Mouse (Mus musculus) heart, embryonic 13.5 days (tissue): ENCODE data around the gene Cactin. TPM values are rescaled to one million over a fixed set of nuclear protein-coding genes. Genes with fewer than 3 reads are reported as not detected.
A peak's percentile ranks its signal among the peaks of the same experiment; 100 is the strongest.

Experiments
- microRNA-seq: library from miRNA; unstranded; fragments of <30 nt; microRNA quantifications from one replicate; pipeline ENCODE4, GENCODE M21; 2016
- polyA plus RNA-seq: library from polyadenylated mRNA; unstranded; fragments of >200 nt; fragmentation: Nextera tagmentation; extraction: Ambion mirVana; gene quantifications from 2 replicates; pipeline ENCODE4 v1.2.1, GENCODE M21; 2015

Gene Cactin
- polyA plus RNA-seq, 1 experiment from 2014 or later = 28.2 TPM

Small RNA genes lying within 50 kb of the gene (microRNA-seq; reads per million reads assigned to microRNA genes)
- gene Mir3057 = 13.7 reads per million, percentile 30 among the genes with 10 or more reads in this experiment

Other genes starting within 250 kb of the Cactin start
- gene Creb3l3, start 222.2 kb upstream of the Cactin start, polyA plus RNA-seq = 0.83 and 1.1 TPM in 2 replicates
- gene Map2k2, start 215.2 kb upstream of the Cactin start, polyA plus RNA-seq = 150 TPM in 2 replicates
- 19.5 and 20.1 TPM in 2 replicates for gene Zbtb7a, start 185.9 kb upstream of the Cactin start, polyA plus RNA-seq
- gene Pias4, start 153.2 kb upstream of the Cactin start, polyA plus RNA-seq = 35.7 and 40.3 TPM in 2 replicates
- 393 and 411 TPM in 2 replicates for gene Eef2, start 144.5 kb upstream of the Cactin start, polyA plus RNA-seq
- gene Dapk3, start 138.1 kb upstream of the Cactin start, polyA plus RNA-seq = 41.5 and 42.4 TPM in 2 replicates
- gene 4930442H23Rik, start 137.3 kb upstream of the Cactin start, polyA plus RNA-seq = 0.27 TPM in 1 of 2 replicates, not detected in the other
- gene Nmrk2, start 119.1 kb upstream of the Cactin start, polyA plus RNA-seq = 5.2 and 6.1 TPM in 2 replicates
- gene Atcay, start 90.3 kb upstream of the Cactin start, polyA plus RNA-seq = 0.43 and 0.53 TPM in 2 replicates
- 4.1 and 6.5 TPM in 2 replicates for gene Zfr2, start 87.9 kb upstream of the Cactin start, polyA plus RNA-seq
- gene Matk, start 68.2 kb upstream of the Cactin start, polyA plus RNA-seq = 1.6 and 1.9 TPM in 2 replicates
- 244 and 260 TPM in 2 replicates for gene Mrpl54, start 54.2 kb upstream of the Cactin start, polyA plus RNA-seq
- gene Apba3, start 54.1 kb upstream of the Cactin start, polyA plus RNA-seq = 45.4 and 51.4 TPM in 2 replicates
- gene Tjp3, start 29.5 kb upstream of the Cactin start, polyA plus RNA-seq = 2.2 and 2.4 TPM in 2 replicates
- gene Pip5k1c, start 28.1 kb upstream of the Cactin start, polyA plus RNA-seq = 31.0 and 32.0 TPM in 2 replicates
- gene Tbxa2r, start 7.6 kb downstream of the Cactin start, polyA plus RNA-seq = 13.6 and 14.7 TPM in 2 replicates
- 0.06 TPM in 1 of 2 replicates, not detected in the other for gene Gipc3, start 22.2 kb downstream of the Cactin start, polyA plus RNA-seq
- 81.9 and 90.9 TPM in 2 replicates for gene Hmg20b, start 29.4 kb downstream of the Cactin start, polyA plus RNA-seq
- 10.7 and 11.1 TPM in 2 replicates for gene Mfsd12, start 36.4 kb downstream of the Cactin start, polyA plus RNA-seq
- 0.98 and 1.1 TPM in 2 replicates for gene 4930404N11Rik, start 44.7 kb downstream of the Cactin start, polyA plus RNA-seq
- 72.2 and 78.1 TPM in 2 replicates for gene Fzr1, start 57.4 kb downstream of the Cactin start, polyA plus RNA-seq
- gene Dohh, start 63.3 kb downstream of the Cactin start, polyA plus RNA-seq = 69.7 and 73.6 TPM in 2 replicates
- gene Gm48551, start 63.4 kb downstream of the Cactin start, polyA plus RNA-seq = 2.1 and 2.3 TPM in 2 replicates
- gene Gm48552, start 67.9 kb downstream of the Cactin start, polyA plus RNA-seq = 0.82 and 1.1 TPM in 2 replicates
- gene Smim24, start 71.9 kb downstream of the Cactin start, polyA plus RNA-seq = 2.7 and 3.1 TPM in 2 replicates
- gene Nfic, start 134.5 kb downstream of the Cactin start, polyA plus RNA-seq = 56.6 and 57.4 TPM in 2 replicates
- 0.15 and 0.16 TPM in 2 replicates for gene Celf5, start 161.6 kb downstream of the Cactin start, polyA plus RNA-seq
- gene Ncln, start 175.3 kb downstream of the Cactin start, polyA plus RNA-seq = 51.7 and 53.8 TPM in 2 replicates
- gene S1pr4, start 179.0 kb downstream of the Cactin start, polyA plus RNA-seq = 0.53 and 0.62 TPM in 2 replicates
- 1.5 and 2.0 TPM in 2 replicates for gene Gna15, start 203.1 kb downstream of the Cactin start, polyA plus RNA-seq
- gene Gna11, start 224.1 kb downstream of the Cactin start, polyA plus RNA-seq = 59.0 and 62.7 TPM in 2 replicates
- gene Aes, start 238.4 kb downstream of the Cactin start, polyA plus RNA-seq = 629 and 649 TPM in 2 replicates